Mouse (Mus musculus) megakaryocyte, adult 5-6 weeks (primary cell): ENCODE measurements around the gene Gm21761. TPM values are rescaled to one million over a fixed set of nuclear protein-coding genes. Genes with fewer than 3 reads are reported as not detected.
"Not testable (repeated sequence)": the region's sequence is repeated elsewhere in the genome, so short reads cannot be mapped to it uniquely, and the experiment has no call there.

Source experiments
- ATAC-seq: 2 replicates; pipeline ENCODE4 v1.8.0; 2016; ENCODE audit warnings: mild to moderate bottlenecking, inconsistent platforms; ENCODE audit not compliant: poor library complexity, severe bottlenecking
- total RNA-seq, 2 experiments: library from RNA; stranded (forward) in 1 of 2; stranded (reverse) in 1 of 2; fragments of 153-499, 151-499 nt in 1 of 2; fragments of 221-1000, 200-1000 nt in 1 of 2; gene quantifications; 2 replicates each; pipeline versions ENCODE4 v1.2.3 to v1.2.4; 2015 to 2017

Gm21761 gene
- total RNA-seq (2015) (not detected in 2 replicates), total RNA-seq (2017) (not detected in 2 replicates)

- ATAC-seq = not testable (repeated sequence)
These were observed at the start of gene Gm21761 for GRCm38 (mm10) chr13:119929172-119929571. Gene Gm21761 (minus strand): TSS chr13:119929272.

- peak; percentile 66 for ATAC-seq
These were observed 40.1 kb upstream of the Gm21761 start for GRCm38 (mm10) chr13:119969163-119969562.

DNA sequence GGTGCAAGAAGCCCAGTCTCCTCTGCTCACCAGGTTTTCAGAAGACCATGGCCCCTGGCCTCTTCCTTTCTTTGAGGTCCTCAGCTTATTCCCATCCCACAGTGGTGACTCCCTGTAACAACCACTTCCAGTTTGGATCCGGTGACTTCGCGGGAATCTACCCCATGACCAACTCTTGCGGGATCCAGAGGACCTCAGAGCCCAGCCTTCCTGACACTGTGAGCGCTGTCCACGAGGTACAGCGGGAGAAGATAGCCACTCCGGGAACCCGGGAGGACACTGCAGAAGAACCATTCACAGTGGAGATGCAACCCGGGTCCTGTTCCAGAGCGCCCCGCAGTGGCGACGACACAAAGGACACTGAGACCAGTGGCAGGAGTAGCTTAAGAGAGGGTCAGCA is 39.1 kb upstream of the Gm21761 start:
- not testable (repeated sequence) for ATAC-seq

DNA sequence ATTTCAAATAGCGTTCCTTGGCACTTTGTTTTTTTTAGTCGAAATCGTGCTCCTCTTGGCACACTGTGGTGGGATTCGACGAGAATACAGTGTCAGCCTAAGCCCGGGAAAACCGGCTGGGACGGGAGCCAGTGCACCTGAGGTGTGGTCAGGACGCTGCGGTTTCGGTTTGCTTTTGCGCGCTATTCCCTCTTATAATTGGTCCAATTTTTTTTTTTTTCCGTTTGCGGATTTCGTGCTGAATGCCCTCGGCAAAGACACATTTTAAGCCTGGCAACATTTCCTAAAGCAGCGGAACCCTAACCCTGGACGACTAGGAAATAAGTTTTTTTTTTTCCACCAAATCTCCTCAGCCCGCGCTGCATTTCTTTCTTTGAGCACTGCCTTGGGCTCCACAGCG is 36.9 kb upstream of the Gm21761 start:
- not testable (repeated sequence) for ATAC-seq

GRCm38 (mm10) chr13:119965302-119965952 is 36.4 kb upstream of the Gm21761 start:
- peak; percentile 52 for ATAC-seq

- peak; percentile 61 for ATAC-seq
These were observed 33.8 kb upstream of the Gm21761 start for GRCm38 (mm10) chr13:119962856-119963255.

DNA sequence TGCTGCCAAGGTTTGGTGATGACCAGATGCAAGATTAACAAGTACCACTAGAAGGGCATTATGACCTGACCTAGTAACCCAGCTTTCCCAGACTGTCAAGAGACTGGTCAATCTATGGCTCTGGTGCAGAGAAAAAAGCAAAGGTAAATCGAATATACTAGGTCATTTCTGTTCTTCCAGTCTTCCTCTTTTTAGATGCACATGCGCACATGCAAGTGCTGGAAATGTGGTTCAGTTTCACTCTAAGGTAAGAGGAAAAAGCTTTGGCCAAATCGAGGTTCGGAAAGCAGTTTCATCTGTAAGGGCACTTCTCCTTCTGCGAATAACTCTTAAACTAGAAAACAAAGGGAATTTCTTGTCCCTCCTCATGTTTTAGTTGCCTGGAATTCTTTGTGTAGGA is 26.5 kb upstream of the Gm21761 start:
- peak; percentile 72 for ATAC-seq

DNA sequence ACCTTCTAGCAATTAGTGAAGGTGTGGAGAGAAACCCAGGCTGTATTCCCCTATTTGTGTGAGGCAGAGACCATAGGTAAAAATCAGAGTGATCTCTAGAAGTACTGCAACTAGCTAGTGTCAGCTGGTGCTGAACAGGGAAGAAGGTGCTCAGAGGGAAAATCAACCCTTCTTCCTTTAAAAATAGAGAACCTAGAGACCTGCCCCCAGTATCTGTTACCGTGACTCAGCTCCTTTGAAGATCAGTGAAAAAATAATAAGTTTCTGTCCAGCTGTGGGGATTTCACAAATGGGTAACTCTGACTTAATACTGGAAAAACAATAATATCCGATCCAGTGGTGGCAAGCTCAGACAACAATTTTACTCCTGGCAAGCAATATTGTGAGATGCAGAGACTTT is 26.0 kb upstream of the Gm21761 start:
- ATAC-seq = peak; percentile 45; the same call in 1 of the 2 replicates

GRCm38 (mm10) chr13:119950706-119951105 is 21.6 kb upstream of the Gm21761 start, which contains the start of gene B020031M17Rik:
Gene B020031M17Rik (minus strand): TSS chr13:119950806.
- ATAC-seq = not testable (repeated sequence)

GRCm38 (mm10) chr13:119924597-119925340 is 4.3 kb downstream of the Gm21761 start:
- peak; percentile 74 for ATAC-seq

GRCm38 (mm10) chr13:119916966-119917722 is 11.9 kb downstream of the Gm21761 start:
- peak; percentile 63 for ATAC-seq

DNA sequence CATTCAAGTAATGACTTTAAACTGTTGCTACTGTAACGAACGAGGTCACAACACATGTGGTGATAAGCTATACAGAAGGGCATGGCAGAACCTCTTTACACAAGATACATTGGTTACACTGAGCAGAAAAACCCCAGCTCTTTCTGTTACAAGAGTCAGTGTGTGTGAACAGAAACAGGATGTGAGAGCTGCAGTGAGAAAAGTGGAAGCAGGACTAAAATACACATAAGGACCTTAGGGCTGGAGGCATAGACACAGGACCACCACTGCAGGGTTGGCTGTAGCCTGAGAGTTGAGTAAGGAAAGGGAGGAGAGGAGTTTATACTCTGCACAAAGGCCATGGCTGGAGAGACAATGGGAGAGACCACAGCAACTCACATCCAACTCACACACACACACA is 12.6 kb downstream of the Gm21761 start:
- ATAC-seq = peak; percentile 72

- ATAC-seq = peak; percentile 81
These were observed 30.5 kb downstream of the Gm21761 start for GRCm38 (mm10) chr13:119898549-119898948.

- ATAC-seq = not testable (repeated sequence)
These were observed 34.4 kb downstream of the Gm21761 start, which contains the start of gene Tcstv1 for GRCm38 (mm10) chr13:119894685-119895084. Gene Tcstv1 (minus strand): TSS chr13:119894785.

DNA sequence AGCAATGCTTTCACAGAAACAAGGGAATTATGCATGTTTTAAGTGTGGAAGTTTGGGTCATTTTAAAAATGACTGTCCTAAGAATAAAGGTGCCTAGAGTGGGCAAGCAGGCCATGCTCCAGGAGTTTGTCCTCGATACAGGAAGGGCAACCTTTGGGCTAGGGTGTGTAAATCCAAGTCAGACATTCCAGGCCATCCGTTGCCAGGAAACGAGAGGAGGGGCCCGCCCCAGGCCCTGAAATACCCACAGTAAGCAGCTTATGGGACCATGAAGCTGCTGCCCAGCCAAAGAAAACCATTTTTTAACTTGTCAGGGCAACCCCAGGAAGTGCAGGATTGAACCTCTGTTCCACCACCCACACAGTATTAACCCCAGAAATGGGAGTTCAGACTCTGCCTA is 42.2 kb downstream of the Gm21761 start:
- not testable (repeated sequence) for ATAC-seq

GRCm38 (mm10) chr13:119864395-119864999 is 64.6 kb downstream of the Gm21761 start:
- ATAC-seq = peak; percentile 82

DNA sequence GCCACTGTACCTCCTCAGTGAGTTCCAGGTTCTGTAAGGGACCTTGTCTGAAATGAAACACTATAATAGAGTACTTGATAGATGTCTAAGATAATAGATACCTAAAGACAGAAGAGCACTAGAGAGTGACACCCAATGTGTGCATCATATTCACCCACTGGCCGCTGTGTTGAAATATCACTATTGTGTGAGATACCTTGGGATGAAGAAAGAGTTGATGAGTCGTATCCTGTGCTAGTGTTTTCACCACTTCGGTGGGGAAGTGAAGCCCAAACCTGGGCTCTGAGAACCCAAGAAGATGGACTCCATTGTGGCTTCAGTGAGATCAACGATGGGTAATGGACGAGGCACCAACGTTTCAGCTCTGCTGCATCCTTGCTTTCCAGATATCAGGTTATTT is 66.7 kb downstream of the Gm21761 start:
- peak; percentile 58 for ATAC-seq
